Mouse (Mus musculus): ENCODE results near the gene Sgsh.

The Sgsh gene

DNA sequence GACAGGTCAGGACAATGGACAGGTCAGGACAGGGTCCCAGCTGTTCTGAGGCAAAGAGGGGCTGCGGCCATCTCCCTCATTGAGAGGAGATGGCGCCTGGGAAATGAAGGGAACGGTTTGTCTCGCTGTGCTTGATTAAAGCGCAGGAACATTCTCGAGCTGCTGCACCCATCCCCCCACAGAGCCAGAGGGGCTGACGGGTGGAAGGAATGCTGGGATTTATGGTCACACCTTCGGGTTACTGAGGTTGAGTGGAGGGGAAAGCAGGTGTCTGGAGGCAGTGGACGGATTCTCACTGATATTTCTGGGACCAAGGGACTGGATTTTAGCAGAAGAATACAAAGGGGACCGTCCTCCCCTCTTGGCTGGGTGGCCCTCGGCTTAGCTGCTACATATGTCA, 47.4 kb downstream of the Sgsh start:
- no peak for DNase-seq (ENCODE audit: low spot score in 2 of 2)

- DNase-seq (ENCODE audit: low spot score in 2 of 2): no peak
These were observed 47.8 kb downstream of the Sgsh start, which contains the start of gene Card14 for GRCm38 (mm10) chr11:119307658-119307867. Gene Card14 (plus strand): TSS chr11:119307768.

DNA sequence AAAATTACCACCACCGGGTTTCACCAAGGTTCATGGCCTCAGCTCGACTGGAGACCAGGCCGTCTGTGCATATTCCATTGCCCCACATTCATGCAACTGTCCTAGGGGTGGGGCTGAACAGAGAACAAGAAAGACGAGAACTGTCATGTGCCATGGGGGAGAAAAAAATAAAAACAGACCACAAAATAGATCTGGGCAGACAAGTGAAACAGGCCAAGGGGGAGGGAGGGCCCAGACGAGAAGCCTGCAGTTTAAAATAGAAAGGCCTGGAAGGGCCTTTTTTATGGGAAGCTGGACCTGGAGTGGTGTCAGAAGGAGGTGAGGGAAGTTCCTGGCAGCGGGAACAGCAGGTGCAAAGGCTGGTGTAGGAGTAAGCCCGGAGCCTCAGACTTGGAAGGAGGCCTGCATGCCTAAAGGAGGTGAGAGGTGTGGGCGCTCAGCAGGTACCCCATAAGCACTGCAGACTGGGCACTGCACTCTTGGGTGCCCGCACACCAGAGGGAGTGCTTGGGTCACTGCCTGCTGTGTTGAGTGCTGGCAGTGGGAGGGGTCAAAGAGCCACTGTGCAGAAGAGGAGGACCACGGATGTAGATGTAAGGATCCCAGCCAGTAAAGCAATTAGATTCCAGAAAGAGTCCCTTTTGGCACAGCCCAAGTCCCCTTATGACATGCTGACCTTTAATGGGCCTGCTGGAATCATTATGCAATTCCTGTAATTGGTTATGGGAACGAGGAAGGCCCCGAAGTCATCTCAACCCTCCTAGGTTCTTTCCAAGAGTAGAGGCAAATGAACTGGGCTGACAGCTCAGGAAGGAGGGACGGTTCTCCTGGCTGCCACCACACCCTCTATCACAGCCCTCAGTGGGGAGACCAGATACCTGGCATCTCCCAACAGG, 48.3 kb downstream of the Sgsh start:
- DNase-seq (ENCODE audit: low spot score in 2 of 2): no peak

DNA sequence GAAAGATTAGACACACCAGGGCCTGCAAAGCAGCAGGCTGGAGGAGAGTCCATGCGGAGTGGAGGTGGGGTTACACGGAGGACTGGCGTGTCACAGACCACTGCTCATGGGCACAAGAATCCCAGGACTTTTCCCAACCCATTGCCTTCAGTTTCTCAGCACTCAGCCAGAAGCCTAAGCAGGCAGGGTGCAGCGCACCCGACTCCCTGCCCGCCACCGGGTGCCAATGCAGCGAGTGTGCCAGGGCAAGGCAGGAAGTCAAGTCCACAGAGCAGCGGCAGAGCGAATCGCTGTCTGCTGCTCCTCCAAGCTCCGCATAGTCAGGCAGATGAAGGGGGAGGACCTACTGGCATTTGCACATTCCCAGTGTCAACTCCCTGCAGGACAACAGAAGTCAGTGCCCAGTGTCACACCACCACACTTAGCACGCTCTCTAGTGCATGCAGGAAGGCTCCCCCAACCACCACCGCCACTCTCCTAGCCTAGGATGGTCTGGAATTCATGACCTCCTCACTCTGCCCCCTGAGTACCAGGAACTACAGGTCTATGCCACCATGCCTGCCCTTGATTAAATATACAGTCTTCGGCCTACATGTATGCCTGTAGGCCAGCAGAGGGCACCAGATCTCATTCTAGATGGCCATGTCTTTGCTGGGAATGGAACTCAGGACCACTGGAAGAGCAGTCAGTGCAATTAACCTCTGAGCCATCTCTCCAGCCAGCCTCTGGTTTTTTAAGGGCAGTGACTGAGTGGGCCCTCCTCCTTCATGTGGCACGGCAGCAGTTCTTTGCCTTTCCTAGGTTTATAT, 50.2 kb downstream of the Sgsh start:
- peak in 1 of 2 experiments; percentile 43 for DNase-seq (ENCODE audit: low spot score in 2 of 2)

DNA sequence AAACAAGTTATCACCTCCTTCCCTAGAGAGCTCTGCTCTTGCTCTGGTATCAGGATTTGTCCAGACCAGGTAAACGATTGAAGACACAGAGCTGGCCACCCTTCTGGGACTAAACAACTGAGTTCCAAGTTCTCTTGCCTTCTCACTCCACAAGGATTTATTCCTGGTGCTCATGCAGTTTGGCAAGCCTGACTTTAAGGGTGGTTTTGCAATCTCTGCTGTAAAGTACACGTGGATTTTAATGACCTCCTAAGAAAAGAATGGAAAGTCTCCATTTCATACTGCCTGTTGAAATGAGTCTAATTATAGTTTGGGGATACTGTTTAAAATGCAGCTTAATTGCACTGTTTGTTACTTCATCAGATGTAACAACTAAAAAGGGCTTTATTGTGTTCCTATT, 54.4 kb downstream of the Sgsh start:
- no peak for DNase-seq (ENCODE audit: low spot score in 2 of 2)

GRCm38 (mm10) chr11:119300246-119300935, 54.9 kb downstream of the Sgsh start:
- no peak for DNase-seq (ENCODE audit: low spot score in 2 of 2)

- DNase-seq (ENCODE audit: low spot score in 2 of 2): peak; percentile 96 to 100
These were observed 55.7 kb downstream of the Sgsh start, which contains the start of gene Eif4a3 for GRCm38 (mm10) chr11:119299391-119300245. Gene Eif4a3 (minus strand): TSS chr11:119300089.

DNA sequence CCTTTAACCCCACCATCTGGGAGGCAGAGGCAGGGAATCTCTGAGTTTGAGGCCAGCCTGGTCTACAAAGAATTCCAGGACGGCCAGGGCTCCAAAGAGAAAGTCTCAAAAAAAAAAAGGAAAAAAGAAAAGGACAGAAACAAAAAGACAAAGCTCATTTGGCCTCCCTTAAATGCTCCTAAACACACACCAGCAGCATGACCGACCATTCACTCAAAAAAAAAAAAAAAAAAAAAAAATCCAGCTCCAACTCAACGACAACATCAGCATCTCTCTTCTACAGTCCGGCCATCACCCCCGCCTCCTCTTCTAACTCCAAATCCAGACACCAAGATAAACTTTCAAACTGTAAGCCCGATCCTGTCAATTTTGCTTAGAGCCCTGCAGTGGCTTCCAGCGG, 56.4 kb downstream of the Sgsh start:
- no peak for DNase-seq (ENCODE audit: low spot score in 2 of 2)

GRCm38 (mm10) chr11:119297996-119298395, 57.3 kb downstream of the Sgsh start:
- DNase-seq (ENCODE audit: low spot score in 2 of 2): no peak

All from spleen, postnatal 4 days (tissue).